Mouse (Mus musculus): ENCODE measurements around the gene Amhr2. TPM values are rescaled to one million over a fixed set of nuclear protein-coding genes. Genes with fewer than 3 reads are reported as not detected.

Gene Amhr2
- polyA plus RNA-seq, 1 experiment from 2014 or later, result 0.68 TPM

DNA sequence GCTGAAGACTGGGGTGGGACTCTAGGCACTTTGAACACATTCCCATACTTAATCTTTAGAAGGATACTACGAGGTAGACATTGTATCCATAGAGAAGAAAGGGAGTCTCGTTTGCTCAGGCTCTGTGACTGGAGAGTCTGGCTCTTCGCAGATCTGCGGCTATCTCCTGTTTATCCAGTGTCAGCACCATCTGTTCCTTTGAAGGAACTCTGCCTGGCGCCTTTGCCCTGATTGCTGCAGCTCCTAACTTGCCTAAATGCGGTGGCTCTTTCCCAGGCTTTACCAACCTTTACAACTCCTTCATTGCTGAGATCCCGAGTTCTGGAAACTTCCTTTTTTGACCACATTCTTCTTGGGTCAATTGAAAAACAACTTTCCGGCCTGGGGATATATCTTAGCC lies 4.2 kb downstream of the Amhr2 start:
- Histone ChIP-seq H3K9me3 (replicated peaks; ENCODE audit: control insufficient read depth, low read length) (no peaks in the 10 kb centered on the region), H3K4me2 (ENCODE audit: low read depth, low read length) (no peak overlapping the region), H3K4me3 (replicated peaks; ENCODE audit: low read length) (no peak overlapping the region), H3K27me3 (ENCODE audit: control insufficient read depth, insufficient read depth, low read length) (no peaks in the 10 kb centered on the region), H3K9ac (ENCODE audit: low read length) (no peak overlapping the region), H3K36me3 (ENCODE audit: control insufficient read depth, insufficient read depth, low read length) (no peaks in the 10 kb centered on the region), H3K27ac (ENCODE audit: low read length) (no peak overlapping the region), H3K4me1 (ENCODE audit: control insufficient read depth, insufficient read depth, low read length) (no peaks in the 10 kb centered on the region)
- no peak for ATAC-seq (ENCODE audit: insufficient read depth, low FRiP score)
- 52% methylated on average over 8 of the region's 8 CpGs for WGBS

DNA sequence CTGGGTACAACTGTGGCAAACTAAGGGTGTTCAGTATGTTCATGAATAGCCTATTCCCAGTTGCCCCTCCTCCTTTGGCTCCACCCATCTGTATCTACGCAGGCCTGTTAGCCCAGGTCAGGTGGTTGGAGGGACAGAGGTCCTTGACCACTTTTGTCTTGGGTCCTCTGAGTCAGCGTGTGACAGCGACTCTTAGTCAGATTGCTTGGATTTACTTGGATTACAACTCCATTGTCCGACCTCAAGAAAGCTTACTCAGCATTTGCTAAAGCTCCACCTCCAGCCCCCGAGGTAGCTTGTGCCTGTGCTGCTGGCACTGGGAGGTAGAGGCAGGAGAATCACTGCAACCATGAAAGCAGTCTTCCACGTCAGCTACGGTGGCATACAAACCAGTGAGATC lies 5.8 kb downstream of the Amhr2 start:
- WGBS, result 34% methylated on average over 7 of the region's 7 CpGs
- Histone ChIP-seq H3K27me3 (ENCODE audit: control insufficient read depth, insufficient read depth, low read length) (no peaks in the 10 kb centered on the region), H3K4me1 (ENCODE audit: control insufficient read depth, insufficient read depth, low read length) (no peaks in the 10 kb centered on the region), H3K9me3 (replicated peaks; ENCODE audit: control insufficient read depth, low read length) (no peaks in the 10 kb centered on the region), H3K36me3 (ENCODE audit: control insufficient read depth, insufficient read depth, low read length) (no peaks in the 10 kb centered on the region), H3K9ac (ENCODE audit: low read length) (no peak overlapping the region), H3K4me3 (replicated peaks; ENCODE audit: low read length) (no peak overlapping the region), H3K27ac (ENCODE audit: low read length) (no peak overlapping the region), H3K4me2 (ENCODE audit: low read depth, low read length) (peak overlapping the region; percentile 16; the same call in 1 of the 2 replicates)
- ATAC-seq (ENCODE audit: insufficient read depth, low FRiP score), result peak; percentile 68; the same call in 1 of the 2 replicates

DNA sequence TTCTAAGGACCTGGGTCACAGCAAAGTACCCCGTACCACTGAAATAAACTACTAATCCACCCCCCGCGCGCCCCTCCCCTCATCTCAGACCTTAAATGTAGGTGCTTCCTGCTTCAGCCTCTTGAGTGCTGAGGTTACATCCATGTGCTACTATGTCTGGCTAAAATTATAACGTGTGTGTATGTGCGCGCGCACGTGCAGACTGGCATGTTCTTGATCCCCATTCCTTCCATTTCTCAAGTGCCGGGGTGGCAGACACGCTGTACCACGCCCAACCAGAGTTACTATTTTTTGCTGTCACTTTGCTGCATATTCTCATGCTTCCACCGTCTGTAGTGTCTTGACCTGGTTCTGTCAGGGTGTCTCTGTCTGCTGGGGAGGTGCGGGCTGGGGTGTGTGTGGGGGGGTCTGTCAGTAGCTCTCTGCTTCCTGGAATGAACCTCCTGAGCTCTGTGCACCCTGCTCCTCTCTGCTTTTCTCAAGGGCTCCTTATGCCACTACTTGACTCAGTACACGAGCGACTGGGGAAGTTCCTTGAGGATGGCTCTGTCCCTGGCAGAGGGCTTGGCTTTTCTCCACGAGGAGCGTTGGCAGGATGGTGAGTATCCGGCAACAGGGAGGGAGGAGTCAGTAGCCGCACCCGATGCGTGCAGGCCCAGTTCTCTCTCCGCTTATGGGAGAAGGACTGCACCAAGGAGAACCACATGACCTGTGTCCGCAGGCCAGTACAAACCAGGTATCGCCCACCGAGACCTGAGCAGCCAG lies 6.7 kb downstream of the Amhr2 start:
- H3K4me1 ChIP-seq (ENCODE audit: control insufficient read depth, insufficient read depth, low read length), result no peaks in the 10 kb centered on the region
- H3K27me3 ChIP-seq (ENCODE audit: control insufficient read depth, insufficient read depth, low read length), result no peaks in the 10 kb centered on the region
- H3K9me3 ChIP-seq (replicated peaks; ENCODE audit: control insufficient read depth, low read length), result no peaks in the 10 kb centered on the region
- WGBS, result 74% methylated on average over 26 of the region's 26 CpGs
- no peak overlapping the region for H3K9ac ChIP-seq (ENCODE audit: low read length)
- H3K4me2 ChIP-seq (ENCODE audit: low read depth, low read length), result no peak overlapping the region
- no peaks in the 10 kb centered on the region for H3K36me3 ChIP-seq (ENCODE audit: control insufficient read depth, insufficient read depth, low read length)
- no peak overlapping the region for H3K4me3 ChIP-seq (replicated peaks; ENCODE audit: low read length)
- H3K27ac ChIP-seq (ENCODE audit: low read length), result no peak overlapping the region
- no peak for ATAC-seq (ENCODE audit: insufficient read depth, low FRiP score)

DNA sequence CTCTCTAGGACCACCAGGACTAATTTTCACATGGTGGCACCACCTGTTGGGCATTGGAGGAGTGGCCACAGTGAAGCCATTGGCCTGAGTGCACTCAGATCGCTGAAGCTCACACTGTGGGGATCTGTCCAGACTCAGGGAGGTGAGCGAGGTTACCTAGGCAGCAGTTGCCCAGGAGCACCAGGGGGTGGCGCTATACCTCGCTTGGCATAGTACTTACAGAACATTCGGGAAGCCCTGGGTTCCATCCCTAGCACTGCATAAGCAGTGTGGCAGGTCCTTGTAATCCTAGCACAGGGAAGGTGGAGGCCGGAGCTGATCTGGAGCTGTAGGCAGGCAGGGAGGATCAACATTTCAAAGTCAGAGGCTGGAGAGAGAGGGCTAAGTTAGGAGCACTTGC lies 10.8 kb downstream of the Amhr2 start:
- 40% methylated on average over 6 of the region's 6 CpGs for WGBS
- no peak for ATAC-seq (ENCODE audit: insufficient read depth, low FRiP score)

DNA sequence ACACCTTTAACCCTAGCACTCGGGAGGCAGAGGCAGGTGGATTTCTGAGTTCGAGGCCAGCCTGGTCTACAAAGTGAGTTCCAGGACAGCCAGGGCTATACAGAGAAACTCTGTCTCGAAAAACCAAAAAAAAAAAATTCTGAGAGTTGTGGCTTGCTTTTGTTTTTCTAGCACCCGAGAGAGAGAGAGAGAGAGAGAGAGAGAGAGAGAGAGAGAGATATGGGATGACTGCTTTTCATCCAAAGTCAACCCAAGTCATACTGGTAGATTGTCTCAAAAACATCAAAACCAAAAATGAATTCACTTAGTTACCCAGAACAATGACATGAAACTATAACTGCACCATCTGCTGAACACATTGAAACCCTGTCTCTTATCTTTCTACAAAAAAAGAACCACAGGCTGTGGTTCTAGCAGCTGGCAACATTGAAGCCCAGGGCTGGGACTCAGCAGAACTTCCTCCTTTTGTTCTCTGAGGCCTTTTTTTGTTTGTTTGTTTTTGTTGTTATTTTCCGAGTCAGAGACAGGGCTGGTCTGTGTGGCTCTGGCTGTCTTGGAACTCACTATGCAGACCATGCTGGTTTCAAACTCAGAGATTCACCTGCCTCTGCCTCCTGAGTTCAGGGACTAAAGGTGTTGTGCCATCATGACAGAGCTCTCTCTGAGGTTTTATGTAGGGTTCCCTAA lies 13.0 kb downstream of the Amhr2 start:
- peak overlapping the region; percentile 62; the same call in 1 of the 2 replicates for H3K27ac ChIP-seq (ENCODE audit: low read length)
- peak overlapping the region; percentile 74; the same call in 1 of the 2 replicates for H3K9ac ChIP-seq (ENCODE audit: low read length)
- no peaks in the 10 kb centered on the region for H3K36me3 ChIP-seq (ENCODE audit: control insufficient read depth, insufficient read depth, low read length)
- no peaks in the 10 kb centered on the region for H3K9me3 ChIP-seq (replicated peaks; ENCODE audit: control insufficient read depth, low read length)
- peak overlapping the region; percentile 74 for H3K4me2 ChIP-seq (ENCODE audit: low read depth, low read length)
- peaks cover 13% of the 10 kb centered on the region for H3K4me1 ChIP-seq (ENCODE audit: control insufficient read depth, insufficient read depth, low read length)
- WGBS, result 67% methylated on average over 5 of the region's 5 CpGs
- no peaks in the 10 kb centered on the region for H3K27me3 ChIP-seq (ENCODE audit: control insufficient read depth, insufficient read depth, low read length)
- H3K4me3 ChIP-seq (replicated peaks; ENCODE audit: low read length), result peak overlapping the region; percentile 64
- ATAC-seq (ENCODE audit: insufficient read depth, low FRiP score), result no peak

More for the DNA sequence above, 10.8 kb downstream of the Amhr2 start:
- H3K9ac ChIP-seq (ENCODE audit: low read length), result no peak overlapping the region
- H3K4me3 ChIP-seq (replicated peaks; ENCODE audit: low read length), result no peak overlapping the region
- H3K36me3 ChIP-seq (ENCODE audit: control insufficient read depth, insufficient read depth, low read length), result no peaks in the 10 kb centered on the region
- H3K27me3 ChIP-seq (ENCODE audit: control insufficient read depth, insufficient read depth, low read length), result no peaks in the 10 kb centered on the region
- no peak overlapping the region for H3K27ac ChIP-seq (ENCODE audit: low read length)
- no peak overlapping the region for H3K4me2 ChIP-seq (ENCODE audit: low read depth, low read length)
- H3K4me1 ChIP-seq (ENCODE audit: control insufficient read depth, insufficient read depth, low read length), result peaks cover 13% of the 10 kb centered on the region
- H3K9me3 ChIP-seq (replicated peaks; ENCODE audit: control insufficient read depth, low read length), result no peaks in the 10 kb centered on the region

DNA sequence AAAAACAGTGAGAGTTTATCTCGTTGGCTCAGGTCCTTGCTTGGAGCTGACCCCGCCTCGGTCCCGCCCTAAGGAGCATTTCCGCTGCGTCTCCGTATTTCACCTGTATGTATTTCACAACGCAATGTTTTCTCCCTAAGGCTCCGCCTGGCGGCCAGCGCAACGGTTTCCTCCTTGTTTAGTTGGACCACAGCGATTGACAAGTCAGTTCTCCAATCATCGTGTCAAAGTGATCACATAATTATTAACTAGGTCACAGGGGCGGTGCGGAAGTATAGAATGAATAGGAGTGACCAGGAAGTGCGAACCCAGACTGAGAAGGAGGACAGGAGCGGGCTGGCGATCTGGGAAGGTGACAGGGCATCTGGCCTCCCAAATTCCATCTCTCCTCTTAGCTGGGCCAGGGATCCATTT lies 13.7 kb downstream of the Amhr2 start, which contains the start of gene Prr13:
Prr13 (plus strand) TSS at position 125 of the 414 bp plus-strand sequence.
- ATAC-seq (ENCODE audit: insufficient read depth, low FRiP score), result peak; percentile 93
- peak within 1 kb of the TSS; percentile 74 for H3K9ac ChIP-seq (ENCODE audit: low read length)
- no peaks in the 10 kb centered on the region for H3K27me3 ChIP-seq (ENCODE audit: control insufficient read depth, insufficient read depth, low read length)
- peak within 1 kb of the TSS; percentile 64 for H3K4me3 ChIP-seq (replicated peaks; ENCODE audit: low read length)
- no peaks in the 10 kb centered on the region for H3K9me3 ChIP-seq (replicated peaks; ENCODE audit: control insufficient read depth, low read length)
- under 1% methylated on average over 19 of the region's 19 CpGs for WGBS
- no peaks in the 10 kb centered on the region for H3K36me3 ChIP-seq (ENCODE audit: control insufficient read depth, insufficient read depth, low read length)
- H3K27ac ChIP-seq (ENCODE audit: low read length), result peak within 1 kb of the TSS; percentile 76
- H3K4me2 ChIP-seq (ENCODE audit: low read depth, low read length), result peak within 1 kb of the TSS; percentile 74
- H3K4me1 ChIP-seq (ENCODE audit: control insufficient read depth, insufficient read depth, low read length), result peaks cover 13% of the 10 kb centered on the region

DNA sequence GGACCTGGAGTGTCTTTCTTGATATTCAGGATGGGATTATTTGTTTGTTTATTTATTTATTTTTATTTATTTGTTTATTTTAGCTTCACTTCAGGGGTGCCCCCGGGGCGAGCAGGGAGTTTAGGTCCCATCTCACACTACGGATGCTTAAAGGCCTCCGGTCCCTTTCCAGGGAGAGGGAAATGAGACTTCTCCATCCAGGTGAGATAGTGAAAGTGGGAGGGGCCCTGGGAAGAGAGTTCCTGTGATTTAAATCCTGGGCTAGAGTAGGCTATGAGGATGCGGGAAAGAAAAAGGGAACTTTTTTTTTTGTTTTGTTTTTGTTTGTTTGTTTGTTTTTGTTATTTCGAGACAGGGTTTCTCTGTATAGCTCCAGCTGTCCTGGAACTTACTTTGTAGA lies 14.2 kb downstream of the Amhr2 start:
- H3K9me3 ChIP-seq (replicated peaks; ENCODE audit: control insufficient read depth, low read length), result no peaks in the 10 kb centered on the region
- no peak for ATAC-seq (ENCODE audit: insufficient read depth, low FRiP score)
- H3K36me3 ChIP-seq (ENCODE audit: control insufficient read depth, insufficient read depth, low read length), result no peaks in the 10 kb centered on the region
- peak overlapping the region; percentile 64 for H3K4me3 ChIP-seq (replicated peaks; ENCODE audit: low read length)
- H3K4me2 ChIP-seq (ENCODE audit: low read depth, low read length), result peak overlapping the region; percentile 74
- H3K4me1 ChIP-seq (ENCODE audit: control insufficient read depth, insufficient read depth, low read length), result peaks cover 13% of the 10 kb centered on the region
- H3K9ac ChIP-seq (ENCODE audit: low read length), result peak overlapping the region; percentile 74
- 19% methylated on average over 6 of the region's 6 CpGs for WGBS
- no peaks in the 10 kb centered on the region for H3K27me3 ChIP-seq (ENCODE audit: control insufficient read depth, insufficient read depth, low read length)
- H3K27ac ChIP-seq (ENCODE audit: low read length), result peak overlapping the region; percentile 76

DNA sequence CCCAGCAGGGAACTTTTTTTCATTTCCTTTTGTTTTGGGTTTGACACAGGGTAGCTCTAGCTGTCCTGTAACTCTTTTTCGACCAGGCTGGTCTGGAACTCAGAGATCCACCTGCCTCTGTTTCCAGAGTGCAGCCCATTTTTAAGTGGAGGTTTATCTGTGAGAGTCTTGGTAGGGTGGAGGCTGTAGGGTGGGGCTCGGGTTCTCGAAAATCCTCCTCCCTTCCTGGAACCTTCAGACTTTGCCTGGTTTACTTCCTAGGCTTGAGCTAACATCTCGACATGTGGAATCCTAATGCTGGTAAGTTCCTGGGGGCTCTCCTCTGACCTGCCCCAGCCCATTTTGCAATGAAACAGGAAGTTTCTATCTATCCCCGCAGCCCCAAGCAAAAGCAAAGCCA lies 14.7 kb downstream of the Amhr2 start:
- H3K4me1 ChIP-seq (ENCODE audit: control insufficient read depth, insufficient read depth, low read length), result peaks cover 13% of the 10 kb centered on the region

DNA sequence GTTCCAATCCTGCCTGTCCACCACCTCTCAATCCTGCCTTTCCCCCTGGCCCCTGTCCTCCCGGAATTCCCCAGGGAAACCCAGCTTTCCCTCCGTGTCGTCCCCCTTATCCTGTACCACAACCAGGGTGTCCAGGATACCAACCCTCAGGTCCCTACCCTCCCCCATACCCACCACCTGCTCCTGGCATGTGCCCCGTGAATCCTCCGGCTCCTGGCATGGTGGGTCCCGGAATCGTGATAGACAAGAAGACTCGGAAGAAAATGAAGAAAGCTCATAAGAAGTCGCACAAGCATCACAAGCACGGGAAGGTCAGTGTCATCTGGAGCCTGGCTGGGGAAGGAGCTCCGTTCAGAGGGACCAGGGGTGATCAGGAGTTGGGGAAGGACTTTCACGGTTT lies 15.2 kb downstream of the Amhr2 start:
- Histone ChIP-seq H3K4me2 (ENCODE audit: low read depth, low read length) (peak overlapping the region; percentile 74), H3K9ac (ENCODE audit: low read length) (peak overlapping the region; percentile 51), H3K36me3 (ENCODE audit: control insufficient read depth, insufficient read depth, low read length) (no peaks in the 10 kb centered on the region), H3K9me3 (replicated peaks; ENCODE audit: control insufficient read depth, low read length) (no peaks in the 10 kb centered on the region), H3K4me1 (ENCODE audit: control insufficient read depth, insufficient read depth, low read length) (peaks cover 13% of the 10 kb centered on the region), H3K27me3 (ENCODE audit: control insufficient read depth, insufficient read depth, low read length) (no peaks in the 10 kb centered on the region), H3K4me3 (replicated peaks; ENCODE audit: low read length) (peak overlapping the region; percentile 64), H3K27ac (ENCODE audit: low read length) (peak overlapping the region; percentile 50; the same call in 1 of the 2 replicates)
- no peak for ATAC-seq (ENCODE audit: insufficient read depth, low FRiP score)
- WGBS, result 76% methylated on average over 12 of the region's 12 CpGs

More for the DNA sequence above, 14.7 kb downstream of the Amhr2 start:
- H3K4me2 ChIP-seq (ENCODE audit: low read depth, low read length), result peak overlapping the region; percentile 74
- no peak for ATAC-seq (ENCODE audit: insufficient read depth, low FRiP score)
- H3K9me3 ChIP-seq (replicated peaks; ENCODE audit: control insufficient read depth, low read length), result no peaks in the 10 kb centered on the region
- WGBS, result 52% methylated on average over 5 of the region's 5 CpGs
- peak overlapping the region; percentile 64 for H3K4me3 ChIP-seq (replicated peaks; ENCODE audit: low read length)
- peak overlapping the region; percentile 50 for H3K27ac ChIP-seq (ENCODE audit: low read length)
- peak overlapping the region; percentile 74 for H3K9ac ChIP-seq (ENCODE audit: low read length)
- H3K27me3 ChIP-seq (ENCODE audit: control insufficient read depth, insufficient read depth, low read length), result no peaks in the 10 kb centered on the region
- no peaks in the 10 kb centered on the region for H3K36me3 ChIP-seq (ENCODE audit: control insufficient read depth, insufficient read depth, low read length)
